Mouse (Mus musculus) liver, embryonic 14.5 days (tissue): Measurements from ENCODE around the gene Usp5.

Experiments
- CTCF ChIP-seq: IDR thresholded peaks from 2 replicates; pipeline ENCODE4 v1.5.1; 2016; ENCODE audit warnings: antibody characterized with exemption, low read depth, control low read depth
- EP300 ChIP-seq: IDR thresholded peaks from 2 replicates; pipeline ENCODE4 v1.6.1; 2016; ENCODE audit warnings: antibody characterized with exemption, low read depth

GRCm38 (mm10) chr6:124813933-124814332 is 15.4 kb downstream of the Usp5 start, which contains the start of gene Tpi1:
- TF ChIP-seq CTCF (no peak), EP300 (no peak)
